Mouse (Mus musculus) fat pad, adult 2 months (tissue): Measurements from ENCODE around the gene Jkamp.

Experiments used
- DNase-seq: peaks from one replicate; pipeline ENCODE4 v3.0.0-alpha.2; 2011; ENCODE audit warnings: low read depth, low spot score; ENCODE audit errors: extremely low read depth

Gene Jkamp

GRCm38 (mm10) chr12:72085024-72085328 is 413 bp upstream of the Jkamp start:
- no peak for DNase-seq

- DNase-seq = no peak
Measured at GRCm38 (mm10) chr12:72086166-72086825, 907 bp downstream of the Jkamp start.

- no peak for DNase-seq
Measured at GRCm38 (mm10) chr12:72089802-72090201, 4.4 kb downstream of the Jkamp start.

- no peak for DNase-seq
Measured at GRCm38 (mm10) chr12:72096966-72097365, 11.6 kb downstream of the Jkamp start.

- DNase-seq = no peak
Measured at GRCm38 (mm10) chr12:72102776-72103175, 17.4 kb downstream of the Jkamp start.

- DNase-seq = no peak
Measured at GRCm38 (mm10) chr12:72104027-72104426, 18.6 kb downstream of the Jkamp start.

- DNase-seq = no peak
Measured at GRCm38 (mm10) chr12:72104525-72105281, 19.3 kb downstream of the Jkamp start.

GRCm38 (mm10) chr12:72115126-72115525 is 29.7 kb downstream of the Jkamp start:
- no peak for DNase-seq

- DNase-seq = no peak
Measured at GRCm38 (mm10) chr12:72115686-72116345, 30.4 kb downstream of the Jkamp start.

GRCm38 (mm10) chr12:72129203-72129602 is 43.8 kb downstream of the Jkamp start:
- no peak for DNase-seq

GRCm38 (mm10) chr12:72150786-72151185 is 65.4 kb downstream of the Jkamp start:
- no peak for DNase-seq
